Mouse (Mus musculus) bone marrow macrophage, adult 2 months (primary cell): ENCODE results near the gene Card10.

Experiments
- CTCF ChIP-seq: IDR thresholded peaks from 2 replicates; pipeline ENCODE4 v1.5.1; 2012; ENCODE audit warnings: low read depth, mild to moderate bottlenecking, low read length, moderate library complexity
- POLR2A ChIP-seq: IDR thresholded peaks from 2 replicates; pipeline ENCODE4 v1.6.1; 2012; ENCODE audit warnings: mild to moderate bottlenecking, low read depth, low read length, borderline replicate concordance

- no peak for TF ChIP-seq POLR2A
- no peak for TF ChIP-seq CTCF
Measured at GRCm38 (mm10) chr15:78752991-78753390, 49.9 kb downstream of the Card10 start.
